Mouse (Mus musculus): Measurements from ENCODE around the gene Plscr2. TPM values are rescaled to one million over a fixed set of nuclear protein-coding genes. Genes with fewer than 3 reads are reported as not detected.

Gene Plscr2
- total RNA-seq (2021) = 10 to 100 TPM; 25.8 to 26.8 TPM

GRCm38 (mm10) chr9:92275486-92276207 lies at the start of gene Plscr2:
Gene Plscr2 (plus strand): TSS chr9:92275602.
- intact Hi-C loops (cut with DNase I) = loop anchor here (2.0 to 10.0 kb wide), 4 partner anchors 25 to 189 kb away; no protein-coding TSS in a partner anchor
- peak; percentile 19 to 46 for DNase-seq

- intact Hi-C loops (cut with DNase I) = loop anchor here (2.0 kb wide), 1 partner anchor 51 kb away; no protein-coding TSS in a partner anchor
- no peak for DNase-seq
Measured at GRCm38 (mm10) chr9:92226127-92226655, 49.2 kb upstream of the Plscr2 start.

- intact Hi-C loops (cut with DNase I) = loop anchor here (2.0 kb wide), 1 partner anchor 50 kb away; no protein-coding TSS in a partner anchor
- DNase-seq = no peak
Measured at GRCm38 (mm10) chr9:92226795-92227194, 48.6 kb upstream of the Plscr2 start.

GRCm38 (mm10) chr9:92228867-92229832 lies 46.3 kb upstream of the Plscr2 start:
- intact Hi-C loops (cut with DNase I) = no loop called here
- no peak for DNase-seq

- intact Hi-C loops (cut with DNase I) = no loop called here
Measured at GRCm38 (mm10) chr9:92229833-92230205, 45.6 kb upstream of the Plscr2 start.

GRCm38 (mm10) chr9:92234901-92235458 lies 40.4 kb upstream of the Plscr2 start:
- intact Hi-C loops (cut with DNase I) = loop anchor here (2.0 kb wide), 1 partner anchor 14 kb away; the partner anchor contains the start of gene Plscr1
- DNase-seq = no peak

More at GRCm38 (mm10) chr9:92229833-92230205, 45.6 kb upstream of the Plscr2 start:
- DNase-seq = no peak

GRCm38 (mm10) chr9:92248773-92249446 lies 26.5 kb upstream of the Plscr2 start:
- intact Hi-C loops (cut with DNase I) = loop anchor here (2.0 kb wide), 1 partner anchor 14 kb away; no protein-coding TSS in a partner anchor
- DNase-seq = no peak

GRCm38 (mm10) chr9:92249447-92249852 lies 26.0 kb upstream of the Plscr2 start, which contains the start of gene Plscr1:
Gene Plscr1 (plus strand): TSS chr9:92249750.
- no peak for DNase-seq
- intact Hi-C loops (cut with DNase I) = loop anchor here (2.0 kb wide), 1 partner anchor 15 kb away; no protein-coding TSS in a partner anchor

GRCm38 (mm10) chr9:92249987-92250772 lies 25.2 kb upstream of the Plscr2 start:
- intact Hi-C loops (cut with DNase I) = loop anchor here (2.0 kb wide), 2 partner anchors 15 to 25 kb away; partner anchors contain the start of gene Plscr2
- peak; percentile 81 to 86 for DNase-seq

- intact Hi-C loops (cut with DNase I) = no loop called here
- DNase-seq = no peak
Measured at GRCm38 (mm10) chr9:92252718-92253117, 22.7 kb upstream of the Plscr2 start.

GRCm38 (mm10) chr9:92253585-92254321 lies 21.6 kb upstream of the Plscr2 start:
- no peak for DNase-seq
- intact Hi-C loops (cut with DNase I) = no loop called here

GRCm38 (mm10) chr9:92260481-92261159 lies 14.8 kb upstream of the Plscr2 start:
- no peak for DNase-seq
- intact Hi-C loops (cut with DNase I) = no loop called here

GRCm38 (mm10) chr9:92265719-92266118 lies 9.7 kb upstream of the Plscr2 start:
- no peak for DNase-seq
- intact Hi-C loops (cut with DNase I) = no loop called here

GRCm38 (mm10) chr9:92266558-92267171 lies 8.7 kb upstream of the Plscr2 start:
- no peak for DNase-seq
- intact Hi-C loops (cut with DNase I) = no loop called here

GRCm38 (mm10) chr9:92267732-92268131 lies 7.7 kb upstream of the Plscr2 start:
- intact Hi-C loops (cut with DNase I) = no loop called here
- DNase-seq = no peak

- intact Hi-C loops (cut with DNase I) = loop anchor here (10.0 kb wide), 1 partner anchor 195 kb away; no protein-coding TSS in a partner anchor
- no peak for DNase-seq
Measured at GRCm38 (mm10) chr9:92269829-92270404, 5.5 kb upstream of the Plscr2 start.

GRCm38 (mm10) chr9:92270927-92271326 lies 4.5 kb upstream of the Plscr2 start:
- peak; percentile 81 to 82 for DNase-seq
- intact Hi-C loops (cut with DNase I) = loop anchor here (10.0 kb wide), 1 partner anchor 194 kb away; no protein-coding TSS in a partner anchor

Data from heart, postnatal 36 days (tissue).